Mouse (Mus musculus): ENCODE results near the gene Phf8. TPM values are rescaled to one million over a fixed set of nuclear protein-coding genes. Genes with fewer than 3 reads are reported as not detected.
"Not testable (repeated sequence)": the region's sequence is repeated elsewhere in the genome, so short reads cannot be mapped to it uniquely, and the experiment has no call there.

Gene Phf8
- 10 to 100 TPM; 17.7 to 20.1 TPM for total RNA-seq (2021)
- polyA plus RNA-seq (2012; rRNA removed) = 6.7 and 12.6 TPM in 2 replicates
- long read RNA-seq, partial matches to known transcripts = 0 of 5 reads
- long read RNA-seq, other reads (novel, unspliced or antisense) = 5 of 5 reads

GRCm38 (mm10) chrX:151520458-151521322, at the start of gene Phf8:
Gene Phf8, plus strand, starts transcription at chrX:151520672.
- DNase-seq = peak; percentile 93 to 96
- Histone ChIP-seq H3K27me3 (ENCODE audit: control insufficient read depth, insufficient read depth, low read length) (no peaks in the 10 kb centered on the region), H3K27ac (peak within 1 kb of the TSS; percentile 98), H3K9ac (ENCODE audit: low read depth, low read length) (peak within 1 kb of the TSS; percentile 84), H3K79me2 (replicated peaks; ENCODE audit: control insufficient read depth, insufficient read depth, low read length) (no peaks in the 10 kb centered on the region), H3K4me1 (ENCODE audit: control insufficient read depth, insufficient read depth, low read length) (peaks cover 2% of the 10 kb centered on the region), H3K4me3 (peak within 1 kb of the TSS; percentile 63), H3K36me3 (ENCODE audit: control insufficient read depth, insufficient read depth, low read length) (peaks cover 2% of the 10 kb centered on the region; the same call in 1 of the 2 replicates)
- 20% methylated on average over 68 of the region's 68 CpGs for WGBS
- TF ChIP-seq POLR2A (IDR thresholded peaks at IDR 0.05; ENCODE audit: insufficient read depth, low read depth, low read length) = peak; percentile 77
- TF ChIP-seq EP300 (IDR thresholded peaks at IDR 0.05; ENCODE audit: insufficient read depth, low read depth, low read length) = peak; percentile 60; the same call in 1 of the 2 replicates
- TF ChIP-seq CTCF (IDR thresholded peaks at IDR 0.05) = peak; percentile 25
- intact Hi-C loops (cut with DNase I) = loop anchor here (10.0 kb wide), 3 partner anchors 176 to 624 kb away; partner anchors contain the start of genes Fam120c, Huwe1 and Iqsec2

GRCm38 (mm10) chrX:151488128-151488527, 32.3 kb upstream of the Phf8 start:
- intact Hi-C loops (cut with DNase I) = no loop called here
- Histone ChIP-seq H3K27me3 (ENCODE audit: control insufficient read depth, insufficient read depth, low read length) (no peaks in the 10 kb centered on the region), H3K9ac (ENCODE audit: low read depth, low read length) (no peak overlapping the region), H3K79me2 (replicated peaks; ENCODE audit: control insufficient read depth, insufficient read depth, low read length) (no peaks in the 10 kb centered on the region), H3K4me1 (ENCODE audit: control insufficient read depth, insufficient read depth, low read length) (no peaks in the 10 kb centered on the region), H3K36me3 (ENCODE audit: control insufficient read depth, insufficient read depth, low read length) (no peaks in the 10 kb centered on the region), H3K27ac (no peak overlapping the region), H3K4me3 (no peak overlapping the region)
- 81% methylated on average over 3 of the region's 3 CpGs for WGBS
- TF ChIP-seq CTCF (IDR thresholded peaks at IDR 0.05) (no peak), EP300 (IDR thresholded peaks at IDR 0.05; ENCODE audit: insufficient read depth, low read depth, low read length) (no peak), POLR2A (IDR thresholded peaks at IDR 0.05; ENCODE audit: insufficient read depth, low read depth, low read length) (no peak)
- no peak for DNase-seq

- H3K4me1 ChIP-seq (ENCODE audit: control insufficient read depth, insufficient read depth, low read length); H3K27ac ChIP-seq; H3K9ac ChIP-seq (ENCODE audit: low read depth, low read length); H3K4me3 ChIP-seq; intact Hi-C loops (cut with DNase I); H3K79me2 ChIP-seq (replicated peaks; ENCODE audit: control insufficient read depth, insufficient read depth, low read length); H3K36me3 ChIP-seq (ENCODE audit: control insufficient read depth, insufficient read depth, low read length); H3K27me3 ChIP-seq (ENCODE audit: control insufficient read depth, insufficient read depth, low read length); DNase-seq: not testable (repeated sequence)
- 83% methylated on average over 4 of the region's 4 CpGs for WGBS
- TF ChIP-seq CTCF (IDR thresholded peaks at IDR 0.05) = peak; percentile 40
These were observed 27.2 kb upstream of the Phf8 start for GRCm38 (mm10) chrX:151493269-151493668.

- TF ChIP-seq EP300 (IDR thresholded peaks at IDR 0.05; ENCODE audit: insufficient read depth, low read depth, low read length) = no peak
- TF ChIP-seq POLR2A (IDR thresholded peaks at IDR 0.05; ENCODE audit: insufficient read depth, low read depth, low read length) = no peak
- TF ChIP-seq CTCF (IDR thresholded peaks at IDR 0.05) = no peak
- no peaks in the 10 kb centered on the region for H3K36me3 ChIP-seq (ENCODE audit: control insufficient read depth, insufficient read depth, low read length)
- no peak overlapping the region for H3K9ac ChIP-seq (ENCODE audit: low read depth, low read length)
- no peak for DNase-seq
- intact Hi-C loops (cut with DNase I) = no loop called here
- H3K79me2 ChIP-seq (replicated peaks; ENCODE audit: control insufficient read depth, insufficient read depth, low read length) = no peaks in the 10 kb centered on the region
- no peaks in the 10 kb centered on the region for H3K4me1 ChIP-seq (ENCODE audit: control insufficient read depth, insufficient read depth, low read length)
- no peaks in the 10 kb centered on the region for H3K27me3 ChIP-seq (ENCODE audit: control insufficient read depth, insufficient read depth, low read length)
- no peak overlapping the region for H3K27ac ChIP-seq
- H3K4me3 ChIP-seq = no peak overlapping the region
- 54% methylated on average over 1 of the region's 1 CpGs for WGBS
These were observed 23.9 kb upstream of the Phf8 start for GRCm38 (mm10) chrX:151496596-151496995.

- TF ChIP-seq EP300 (IDR thresholded peaks at IDR 0.05; ENCODE audit: insufficient read depth, low read depth, low read length) = no peak
- TF ChIP-seq POLR2A (IDR thresholded peaks at IDR 0.05; ENCODE audit: insufficient read depth, low read depth, low read length) = no peak
- TF ChIP-seq CTCF (IDR thresholded peaks at IDR 0.05) = no peak
- H3K27ac ChIP-seq = no peak overlapping the region
- no peaks in the 10 kb centered on the region for H3K36me3 ChIP-seq (ENCODE audit: control insufficient read depth, insufficient read depth, low read length)
- intact Hi-C loops (cut with DNase I) = no loop called here
- no peak overlapping the region for H3K4me3 ChIP-seq
- H3K79me2 ChIP-seq (replicated peaks; ENCODE audit: control insufficient read depth, insufficient read depth, low read length) = no peaks in the 10 kb centered on the region
- H3K4me1 ChIP-seq (ENCODE audit: control insufficient read depth, insufficient read depth, low read length) = no peaks in the 10 kb centered on the region
- no peak for DNase-seq
- H3K9ac ChIP-seq (ENCODE audit: low read depth, low read length) = no peak overlapping the region
- H3K27me3 ChIP-seq (ENCODE audit: control insufficient read depth, insufficient read depth, low read length) = no peaks in the 10 kb centered on the region
These were observed 11.9 kb upstream of the Phf8 start for GRCm38 (mm10) chrX:151508536-151508935.

GRCm38 (mm10) chrX:151509906-151510305, 10.6 kb upstream of the Phf8 start:
- H3K36me3 ChIP-seq (ENCODE audit: control insufficient read depth, insufficient read depth, low read length) = no peaks in the 10 kb centered on the region
- TF ChIP-seq CTCF (IDR thresholded peaks at IDR 0.05) = no peak
- H3K4me3 ChIP-seq = no peak overlapping the region
- H3K27ac ChIP-seq = no peak overlapping the region
- DNase-seq = no peak
- no peaks in the 10 kb centered on the region for H3K4me1 ChIP-seq (ENCODE audit: control insufficient read depth, insufficient read depth, low read length)
- WGBS = 82% methylated on average over 1 of the region's 1 CpGs
- no peaks in the 10 kb centered on the region for H3K79me2 ChIP-seq (replicated peaks; ENCODE audit: control insufficient read depth, insufficient read depth, low read length)
- H3K9ac ChIP-seq (ENCODE audit: low read depth, low read length) = no peak overlapping the region
- intact Hi-C loops (cut with DNase I) = no loop called here
- H3K27me3 ChIP-seq (ENCODE audit: control insufficient read depth, insufficient read depth, low read length) = no peaks in the 10 kb centered on the region

All from heart, adult 2 months (tissue).